Mouse (Mus musculus) lung, postnatal 0 days (tissue): ENCODE results near the gene Tns3. TPM values are rescaled to one million over a fixed set of nuclear protein-coding genes. Genes with fewer than 3 reads are reported as not detected.

ENCODE experiments used
- ATAC-seq: fragments of 200-750 bp; cut with Nextera tagmentation; 2 replicates; pipeline ENCODE4 v1.8.0; 2017; ENCODE audit warnings: moderate library complexity
- DNase-seq: peaks from one replicate; pipeline ENCODE4 v3.0.0-alpha.2; 2016; ENCODE audit warnings: low spot score
- H3K27ac ChIP-seq: fragments of 300-500 bp; sonication (generic); 2 replicates; pipeline ENCODE4 v1.5.1; 2014; ENCODE audit warnings: antibody characterized with exemption, mild to moderate bottlenecking, low read length, mixed read lengths
- H3K27me3 ChIP-seq: fragments of 300-500 bp; sonication (generic); replicated peaks from 2 replicates; pipeline ENCODE4 v1.6.1; 2014; ENCODE audit warnings: low read length, mixed read lengths; ENCODE audit not compliant: insufficient read depth
- H3K36me3 ChIP-seq: fragments of 300-500 bp; sonication (generic); 2 replicates; pipeline ENCODE4 v1.6.1; 2014; ENCODE audit warnings: low read length, mixed read lengths; ENCODE audit not compliant: insufficient read depth
- H3K4me1 ChIP-seq: fragments of 300-500 bp; sonication (generic); 2 replicates; pipeline ENCODE4 v1.6.1; 2014; ENCODE audit warnings: antibody characterized with exemption, low read depth, low read length, mixed read lengths; ENCODE audit not compliant: insufficient read depth
- H3K4me2 ChIP-seq: fragments of 300-500 bp; sonication (generic); replicated peaks from 2 replicates; pipeline ENCODE4 v1.6.1; 2014; ENCODE audit warnings: low read depth, mild to moderate bottlenecking, low read length, moderate library complexity, mixed read lengths
- H3K4me3 ChIP-seq: fragments of 300-500 bp; sonication (generic); 2 replicates; pipeline ENCODE4 v1.5.1; 2014; ENCODE audit warnings: low read depth, low read length
- H3K9ac ChIP-seq: fragments of 300-500 bp; sonication (generic); replicated peaks from 2 replicates; pipeline ENCODE4 v1.6.1; 2014; ENCODE audit warnings: low read depth, mild to moderate bottlenecking
- H3K9me3 ChIP-seq: fragments of 300-500 bp; sonication (generic); 2 replicates; pipeline ENCODE4 v1.6.1; 2016; ENCODE audit warnings: low read length, mixed read lengths
- CTCF ChIP-seq: IDR thresholded peaks from 2 replicates; pipeline ENCODE4 v1.5.1; 2016; ENCODE audit warnings: antibody characterized with exemption, mild to moderate bottlenecking
- EP300 ChIP-seq: IDR thresholded peaks from 2 replicates; pipeline ENCODE4 v1.6.1; 2016; ENCODE audit warnings: antibody characterized with exemption, mild to moderate bottlenecking, control low read depth
- WGBS: fragments of 180-500 bp; shearing (Covaris S2); extraction: QIAGEN DNeasy Blood & Tissue Kit; methylation state at CpG from one replicate; pipeline ENCODE4 v1.1.7; 2014; 5-methylcytosine and 5-hydroxymethylcytosine counted together
- polyA plus RNA-seq: library from polyadenylated mRNA; unstranded; fragments of >200 nt; fragmentation: Nextera tagmentation; extraction: Ambion mirVana; gene quantifications from 2 replicates; pipeline ENCODE4 v1.2.1, GENCODE M21; 2015

Tns3 gene
- polyA plus RNA-seq, 1 experiment from 2014 or later = 34.9 TPM

DNA sequence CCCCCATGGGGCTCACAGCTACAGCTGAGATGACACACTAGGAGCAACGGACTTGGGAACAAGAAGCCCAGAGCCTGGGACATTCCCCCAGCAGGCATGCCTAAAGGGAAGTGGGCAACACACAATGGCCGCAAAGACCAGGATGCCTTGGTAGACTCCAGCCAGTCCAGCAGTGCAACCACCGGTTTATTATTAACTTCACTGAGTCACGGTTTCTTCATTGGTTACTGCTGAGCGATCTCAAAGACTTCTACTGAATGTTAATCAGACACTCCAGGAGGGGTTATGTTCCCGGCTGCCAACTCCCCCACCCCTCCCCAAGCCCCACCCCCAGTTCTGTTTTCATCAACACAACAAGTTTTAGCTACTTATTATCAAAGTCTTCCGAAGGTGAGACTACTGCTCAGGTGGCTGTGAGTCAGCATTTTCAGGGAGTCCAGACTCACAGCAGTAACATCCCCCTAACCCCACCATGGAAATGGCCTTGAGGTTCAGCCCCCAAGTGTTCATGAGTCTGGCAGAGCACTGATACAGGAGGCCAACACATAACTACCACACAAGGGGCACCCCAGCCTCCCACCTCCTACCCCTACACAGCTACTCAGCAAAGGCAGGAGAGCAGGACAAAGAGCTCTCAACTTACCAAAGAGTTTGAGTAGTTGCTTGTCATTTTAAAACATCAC lies 29.5 kb downstream of the Tns3 start:
- no peak for DNase-seq
- 57% methylated on average over 7 of the region's 7 CpGs for WGBS
- H3K9ac ChIP-seq = no peak overlapping the region

GRCm38 (mm10) chr11:8632163-8632562 lies 32.2 kb downstream of the Tns3 start:
- no peaks in the 10 kb centered on the region for H3K36me3 ChIP-seq
- no peak for TF ChIP-seq EP300
- no peak for TF ChIP-seq CTCF
- peak; percentile 26 for DNase-seq
- H3K27ac ChIP-seq = no peak overlapping the region
- WGBS = 68% methylated on average over 5 of the region's 5 CpGs
- no peak overlapping the region for H3K4me2 ChIP-seq
- H3K27me3 ChIP-seq = no peaks in the 10 kb centered on the region
- peaks cover 5% of the 10 kb centered on the region; the same call in 1 of the 2 replicates for H3K4me1 ChIP-seq
- no peak overlapping the region for H3K4me3 ChIP-seq
- peak; percentile 34; the same call in 1 of the 2 replicates for ATAC-seq
- H3K9ac ChIP-seq = no peak overlapping the region
- no peaks in the 10 kb centered on the region for H3K9me3 ChIP-seq

More for the DNA sequence above, 29.5 kb downstream of the Tns3 start:
- Histone ChIP-seq H3K4me1 (peaks cover 5% of the 10 kb centered on the region; the same call in 1 of the 2 replicates), H3K9me3 (no peaks in the 10 kb centered on the region), H3K27me3 (no peaks in the 10 kb centered on the region), H3K36me3 (no peaks in the 10 kb centered on the region), H3K27ac (no peak overlapping the region), H3K4me2 (no peak overlapping the region), H3K4me3 (no peak overlapping the region)
- no peak for TF ChIP-seq EP300
- TF ChIP-seq CTCF = no peak
- peak; percentile 27 for ATAC-seq

- H3K4me2 ChIP-seq = no peak overlapping the region
- H3K27ac ChIP-seq = no peak overlapping the region
- H3K9me3 ChIP-seq = no peaks in the 10 kb centered on the region
- H3K4me3 ChIP-seq = no peak overlapping the region
- H3K36me3 ChIP-seq = no peaks in the 10 kb centered on the region
- WGBS = 58% methylated on average over 8 of the region's 8 CpGs
- no peak for TF ChIP-seq CTCF
- TF ChIP-seq EP300 = no peak
- no peak overlapping the region for H3K9ac ChIP-seq
- H3K27me3 ChIP-seq = no peaks in the 10 kb centered on the region
- no peak for ATAC-seq
- no peak for DNase-seq
- peaks cover 5% of the 10 kb centered on the region; the same call in 1 of the 2 replicates for H3K4me1 ChIP-seq
Measured at GRCm38 (mm10) chr11:8629862-8630390, 34.4 kb downstream of the Tns3 start.

GRCm38 (mm10) chr11:8629326-8629725 lies 35.0 kb downstream of the Tns3 start:
- WGBS = 70% methylated on average over 5 of the region's 5 CpGs
- Histone ChIP-seq H3K9ac (no peak overlapping the region), H3K27ac (no peak overlapping the region), H3K4me2 (no peak overlapping the region), H3K4me1 (peaks cover 3% of the 10 kb centered on the region; the same call in 1 of the 2 replicates), H3K27me3 (no peaks in the 10 kb centered on the region), H3K36me3 (no peaks in the 10 kb centered on the region), H3K4me3 (no peak overlapping the region), H3K9me3 (no peaks in the 10 kb centered on the region)
- DNase-seq = peak; percentile 58
- TF ChIP-seq EP300 (no peak), CTCF (no peak)
- ATAC-seq = 0 out of 2 replicates have a peak, but pooled peaks have one; percentile 10

DNA sequence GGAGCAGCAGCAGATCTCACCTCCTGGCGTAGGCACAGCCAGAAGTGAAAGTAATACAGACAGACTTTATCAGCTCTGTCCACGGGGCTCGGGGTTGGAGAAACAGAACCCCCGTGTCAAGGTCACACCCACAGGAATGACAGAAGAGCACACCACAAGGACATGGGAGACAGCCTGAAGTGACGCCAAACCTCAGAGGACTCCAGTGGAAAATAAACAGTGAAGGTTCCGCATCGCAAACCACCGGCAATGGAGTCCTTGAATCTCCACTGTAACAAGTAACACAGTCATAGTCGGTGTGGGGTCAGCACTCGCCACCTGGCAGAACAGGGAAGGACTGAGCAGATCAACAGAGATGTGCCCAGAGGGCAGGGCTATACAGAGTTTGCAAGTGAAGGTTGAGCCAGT lies 35.5 kb downstream of the Tns3 start:
- peak; percentile 9; the same call in 1 of the 2 replicates for ATAC-seq
- H3K27ac ChIP-seq = no peak overlapping the region
- 32% methylated on average over 10 of the region's 10 CpGs for WGBS

GRCm38 (mm10) chr11:8627156-8627555 lies 37.2 kb downstream of the Tns3 start:
- H3K4me2 ChIP-seq = no peak overlapping the region
- 0 out of 2 replicates have a peak, but pooled peaks cover 2% of the 10 kb centered on the region for H3K4me1 ChIP-seq
- DNase-seq (no peak), ATAC-seq (no peak)
- WGBS = 60% methylated on average over 6 of the region's 6 CpGs
- H3K27me3 ChIP-seq = no peaks in the 10 kb centered on the region
- H3K27ac ChIP-seq = no peak overlapping the region
- H3K36me3 ChIP-seq = no peaks in the 10 kb centered on the region
- H3K9me3 ChIP-seq = no peaks in the 10 kb centered on the region
- H3K9ac ChIP-seq = no peak overlapping the region
- H3K4me3 ChIP-seq = no peak overlapping the region
- TF ChIP-seq CTCF (no peak), EP300 (no peak)

More for the DNA sequence above, 35.5 kb downstream of the Tns3 start:
- H3K27me3 ChIP-seq = no peaks in the 10 kb centered on the region
- 0 out of 2 replicates have a peak, but pooled peaks cover 2% of the 10 kb centered on the region for H3K4me1 ChIP-seq
- TF ChIP-seq CTCF (no peak), EP300 (no peak)
- H3K4me3 ChIP-seq = peak overlapping the region; percentile 14; the same call in 1 of the 2 replicates
- H3K36me3 ChIP-seq = no peaks in the 10 kb centered on the region
- peak overlapping the region; percentile 35 for H3K4me2 ChIP-seq
- H3K9ac ChIP-seq = no peak overlapping the region
- H3K9me3 ChIP-seq = no peaks in the 10 kb centered on the region
- DNase-seq = no peak
